Mouse (Mus musculus) thymus, postnatal 10 days (tissue): Measurements from ENCODE around the gene Spindoc.

ENCODE experiments used
- DNase-seq, 2 experiments: peaks; one replicate each; pipeline ENCODE4 v3.0.0; 2021; ENCODE audit warnings: low spot score in 2 of 2

Gene Spindoc

GRCm38 (mm10) chr19:7382903-7383865 is at the start of gene Spindoc:
Gene Spindoc (minus strand): TSS chr19:7382994.
- peak; percentile 95 to 98 for DNase-seq

GRCm38 (mm10) chr19:7425398-7425775 is 42.6 kb upstream of the Spindoc start:
- DNase-seq = no peak

GRCm38 (mm10) chr19:7424590-7425397 is 42.0 kb upstream of the Spindoc start:
- DNase-seq = no peak

GRCm38 (mm10) chr19:7424131-7424530 is 41.3 kb upstream of the Spindoc start:
- DNase-seq = no peak

- no peak for DNase-seq
Observed at GRCm38 (mm10) chr19:7423656-7424030, 40.8 kb upstream of the Spindoc start.

GRCm38 (mm10) chr19:7423028-7423655 is 40.3 kb upstream of the Spindoc start:
- DNase-seq = no peak

- no peak for DNase-seq
Observed at GRCm38 (mm10) chr19:7422656-7423027, 39.8 kb upstream of the Spindoc start.

GRCm38 (mm10) chr19:7421602-7422591 is 39.1 kb upstream of the Spindoc start:
- DNase-seq = no peak

- no peak for DNase-seq
Observed at GRCm38 (mm10) chr19:7420841-7421601, 38.2 kb upstream of the Spindoc start.

GRCm38 (mm10) chr19:7420108-7420507 is 37.3 kb upstream of the Spindoc start:
- DNase-seq = no peak

GRCm38 (mm10) chr19:7419134-7419533 is 36.3 kb upstream of the Spindoc start:
- no peak for DNase-seq

- DNase-seq = peak; percentile 77 to 90
Observed at GRCm38 (mm10) chr19:7417911-7418849, 35.4 kb upstream of the Spindoc start.

GRCm38 (mm10) chr19:7416834-7417735 is 34.3 kb upstream of the Spindoc start, which contains the start of gene 2700081O15Rik:
Gene 2700081O15Rik (plus strand): TSS chr19:7417625.
- peak; percentile 67 to 77 for DNase-seq

- DNase-seq = no peak
Observed at GRCm38 (mm10) chr19:7415916-7416833, 33.4 kb upstream of the Spindoc start.

GRCm38 (mm10) chr19:7412361-7412760 is 29.6 kb upstream of the Spindoc start:
- DNase-seq = no peak

GRCm38 (mm10) chr19:7404623-7405229 is 21.9 kb upstream of the Spindoc start:
- DNase-seq = no peak
